Mouse (Mus musculus) small intestine, adult 2 months (tissue): ENCODE results near the gene Pank1. TPM values are rescaled to one million over a fixed set of nuclear protein-coding genes. Genes with fewer than 3 reads are reported as not detected.

Source experiments
- H3K27ac ChIP-seq: fragments of 200-500 bp; 2 replicates; pipeline ENCODE4 v1.5.1; 2012; ENCODE audit warnings: low read depth, low read length, control low read depth, inconsistent platforms; ENCODE audit not compliant: insufficient read depth
- H3K27me3 ChIP-seq: fragments of 200-500 bp; 2 replicates; pipeline ENCODE4 v1.6.1; 2012; ENCODE audit warnings: mild to moderate bottlenecking, moderate library complexity, low read length, inconsistent platforms; ENCODE audit not compliant: control insufficient read depth, insufficient read depth
- H3K36me3 ChIP-seq: fragments of 200-500 bp; 2 replicates; pipeline ENCODE4 v1.6.1; 2012; ENCODE audit warnings: mild to moderate bottlenecking, low read length, control low read depth, inconsistent platforms; ENCODE audit not compliant: control insufficient read depth, insufficient read depth
- H3K4me1 ChIP-seq: fragments of 200-500 bp; 2 replicates; pipeline ENCODE4 v1.6.1; 2012; ENCODE audit warnings: low read length, inconsistent platforms, mixed read lengths; ENCODE audit not compliant: control insufficient read depth, insufficient read depth, insufficient read length
- H3K4me3 ChIP-seq: fragments of 200-500 bp; 2 replicates; pipeline ENCODE4 v1.5.1; 2012; ENCODE audit warnings: low read depth, mild to moderate bottlenecking, control low read depth, inconsistent platforms, low read length, moderate library complexity
- CTCF ChIP-seq: fragments of 200-500 bp; IDR thresholded peaks from 2 replicates; pipeline ENCODE4 v1.5.1; 2012; ENCODE audit warnings: low read depth, mild to moderate bottlenecking, control low read depth, inconsistent platforms, low read length, moderate library complexity, mixed read lengths; ENCODE audit not compliant: insufficient replicate concordance, insufficient read length; ENCODE audit errors: extremely low read depth
- POLR2A ChIP-seq: fragments of 200-500 bp; IDR thresholded peaks from 2 replicates; pipeline ENCODE4 v1.6.1; 2012; ENCODE audit warnings: low read depth, mild to moderate bottlenecking, control low read depth, inconsistent platforms, low read length, moderate library complexity
- WGBS: fragments of 180-500 bp; shearing (Covaris S2); methylation state at CpG from one replicate; pipeline ENCODE4 v1.1.7; 2018; 5-methylcytosine and 5-hydroxymethylcytosine counted together
- polyA plus RNA-seq: library from polyadenylated mRNA; depleted of rRNA; stranded (reverse); fragments of >200 nt; gene quantifications from 2 replicates; pipeline ENCODE4 v1.2.3, GENCODE M21; 2012; rRNA removed

Gene Pank1
- polyA plus RNA-seq, 1 experiment: 1.1 TPM

GRCm38 (mm10) chr19:34778993-34779392 lies 100.3 kb downstream of the Pank1 start:
- no peaks in the 10 kb centered on the region for H3K4me1 ChIP-seq
- no peaks in the 10 kb centered on the region for H3K27me3 ChIP-seq
- TF ChIP-seq POLR2A: no peak
- TF ChIP-seq CTCF: no peak
- H3K4me3 ChIP-seq: no peak overlapping the region
- WGBS: 93% methylated on average over 1 of the region's 1 CpGs
- H3K27ac ChIP-seq: no peak overlapping the region
- no peaks in the 10 kb centered on the region for H3K36me3 ChIP-seq

- Histone ChIP-seq H3K4me3 (no peak overlapping the region), H3K27me3 (no peaks in the 10 kb centered on the region), H3K27ac (no peak overlapping the region), H3K4me1 (no peaks in the 10 kb centered on the region), H3K36me3 (no peaks in the 10 kb centered on the region)
- TF ChIP-seq CTCF: no peak
- TF ChIP-seq POLR2A: no peak
Measured at GRCm38 (mm10) chr19:34778098-34778497, 101.2 kb downstream of the Pank1 start.

GRCm38 (mm10) chr19:34772775-34773174 lies 106.5 kb downstream of the Pank1 start:
- Histone ChIP-seq H3K36me3 (no peaks in the 10 kb centered on the region), H3K4me1 (no peaks in the 10 kb centered on the region), H3K27ac (no peak overlapping the region), H3K27me3 (no peaks in the 10 kb centered on the region), H3K4me3 (no peak overlapping the region)
- WGBS: 20% methylated on average over 6 of the region's 6 CpGs
- TF ChIP-seq CTCF (no peak), POLR2A (no peak)

- Histone ChIP-seq H3K27me3 (no peaks in the 10 kb centered on the region), H3K36me3 (no peaks in the 10 kb centered on the region), H3K27ac (no peak overlapping the region), H3K4me1 (no peaks in the 10 kb centered on the region), H3K4me3 (no peak overlapping the region)
- 86% methylated on average over 6 of the region's 6 CpGs for WGBS
- TF ChIP-seq POLR2A (no peak), CTCF (no peak)
Measured at GRCm38 (mm10) chr19:34770764-34771163, 108.5 kb downstream of the Pank1 start.

GRCm38 (mm10) chr19:34758754-34759153 lies 120.5 kb downstream of the Pank1 start:
- Histone ChIP-seq H3K4me1 (no peaks in the 10 kb centered on the region), H3K27ac (no peak overlapping the region), H3K4me3 (no peak overlapping the region), H3K27me3 (no peaks in the 10 kb centered on the region), H3K36me3 (no peaks in the 10 kb centered on the region)
- TF ChIP-seq CTCF: no peak
- TF ChIP-seq POLR2A: no peak
- 29% methylated on average over 1 of the region's 1 CpGs for WGBS

Other genes starting within 250 kb of the Pank1 start
- gene Ifit1bl2, start 238.7 kb downstream of the Pank1 start, polyA plus RNA-seq: 4.8 and 11.3 TPM in 2 replicates
- 2.8 and 15.4 TPM in 2 replicates for gene Ifit1, start 238.6 kb downstream of the Pank1 start, polyA plus RNA-seq
- gene Slc16a12, start 132.2 kb downstream of the Pank1 start, polyA plus RNA-seq: 1.1 and 1.3 TPM in 2 replicates
- gene Kif20b, start 42.9 kb upstream of the Pank1 start, polyA plus RNA-seq: 0.03 and 0.27 TPM in 2 replicates